Mouse (Mus musculus) thymus, adult 2 months (tissue): ENCODE results near the gene Lrp6. TPM values are rescaled to one million over a fixed set of nuclear protein-coding genes. Genes with fewer than 3 reads are reported as not detected.
A peak's percentile ranks its signal among the peaks of the same experiment; 100 is the strongest.

ENCODE experiments used
- DNase-seq: peaks from one replicate; pipeline ENCODE4 v3.0.0; 2021
- H3K27ac ChIP-seq: fragments of 200-500 bp; 2 replicates; pipeline ENCODE4 v1.5.1; 2012; ENCODE audit warnings: low read length, control low read depth; ENCODE audit not compliant: control insufficient read depth, insufficient read depth
- H3K27me3 ChIP-seq: fragments of 200-500 bp; 2 replicates; pipeline ENCODE4 v1.6.1; 2012; ENCODE audit warnings: mild to moderate bottlenecking, low read length, moderate library complexity, mixed read lengths; ENCODE audit not compliant: control insufficient read depth, insufficient read depth
- H3K36me3 ChIP-seq: fragments of 200-500 bp; 2 replicates; pipeline ENCODE4 v1.6.1; 2012; ENCODE audit warnings: mild to moderate bottlenecking, low read length, moderate library complexity; ENCODE audit not compliant: control insufficient read depth, insufficient read depth
- H3K4me1 ChIP-seq: fragments of 200-500 bp; replicated peaks from 2 replicates; pipeline ENCODE4 v1.6.1; 2012; ENCODE audit warnings: low read length; ENCODE audit not compliant: control insufficient read depth, insufficient read depth
- H3K4me3 ChIP-seq: fragments of 200-500 bp; 2 replicates; pipeline ENCODE4 v1.5.1; 2012; ENCODE audit warnings: mild to moderate bottlenecking, low read length, control low read depth, moderate library complexity; ENCODE audit not compliant: control insufficient read depth, insufficient read depth
- CTCF ChIP-seq: fragments of 200-500 bp; IDR thresholded peaks from 2 replicates; pipeline ENCODE4 v1.5.1; 2012; ENCODE audit warnings: mild to moderate bottlenecking, control low read depth, low read length, moderate library complexity, borderline replicate concordance; ENCODE audit not compliant: control insufficient read depth, poor library complexity, insufficient read depth; ENCODE audit errors: extremely low read depth
- POLR2A ChIP-seq: fragments of 200-500 bp; IDR thresholded peaks from 2 replicates; pipeline ENCODE4 v1.6.1; 2012; ENCODE audit warnings: mild to moderate bottlenecking, low read length, control low read depth, moderate library complexity; ENCODE audit not compliant: control insufficient read depth, poor library complexity, insufficient read depth; ENCODE audit errors: extremely low read depth
- WGBS: fragments of 180-500 bp; shearing (Covaris S2); methylation state at CpG from one replicate; pipeline ENCODE4 v1.1.7; 2018; 5-methylcytosine and 5-hydroxymethylcytosine counted together
- polyA plus RNA-seq: library from polyadenylated mRNA; depleted of rRNA; stranded (reverse); fragments of >200 nt; gene quantifications from 2 replicates; pipeline ENCODE4 v1.2.3, GENCODE M21; 2012

Gene Lrp6
- polyA plus RNA-seq, 1 experiment = 28.3 TPM

GRCm38 (mm10) chr6:134430161-134430799 is 136.5 kb downstream of the Lrp6 start:
- no peak overlapping the region for H3K27ac ChIP-seq
- no peaks in the 10 kb centered on the region for H3K4me1 ChIP-seq
- H3K36me3 ChIP-seq = no peaks in the 10 kb centered on the region
- H3K4me3 ChIP-seq = no peak overlapping the region
- DNase-seq = no peak
- 83% methylated on average over 9 of the region's 9 CpGs for WGBS
- H3K27me3 ChIP-seq = no peaks in the 10 kb centered on the region
- TF ChIP-seq CTCF (no peak), POLR2A (no peak)

- Histone ChIP-seq H3K27me3 (no peaks in the 10 kb centered on the region), H3K4me3 (no peak overlapping the region), H3K36me3 (no peaks in the 10 kb centered on the region), H3K4me1 (no peaks in the 10 kb centered on the region), H3K27ac (no peak overlapping the region)
- TF ChIP-seq CTCF (no peak), POLR2A (no peak)
- DNase-seq = no peak
- WGBS = 94% methylated on average over 5 of the region's 5 CpGs
Observed at GRCm38 (mm10) chr6:134428455-134428854, 138.3 kb downstream of the Lrp6 start.

GRCm38 (mm10) chr6:134427165-134427564 is 139.6 kb downstream of the Lrp6 start:
- no peaks in the 10 kb centered on the region for H3K4me1 ChIP-seq
- no peak for DNase-seq
- H3K27ac ChIP-seq = no peak overlapping the region
- no peaks in the 10 kb centered on the region for H3K36me3 ChIP-seq
- no peaks in the 10 kb centered on the region for H3K27me3 ChIP-seq
- H3K4me3 ChIP-seq = no peak overlapping the region
- 95% methylated on average over 3 of the region's 3 CpGs for WGBS
- TF ChIP-seq CTCF (no peak), POLR2A (no peak)

- peak; percentile 51 for DNase-seq
- no peaks in the 10 kb centered on the region for H3K4me1 ChIP-seq
- H3K4me3 ChIP-seq = no peak overlapping the region
- 76% methylated on average over 11 of the region's 11 CpGs for WGBS
- no peak overlapping the region for H3K27ac ChIP-seq
- no peaks in the 10 kb centered on the region for H3K36me3 ChIP-seq
- H3K27me3 ChIP-seq = no peaks in the 10 kb centered on the region
- TF ChIP-seq CTCF (peak; percentile 31; the same call in 1 of the 2 replicates), POLR2A (no peak)
Observed at GRCm38 (mm10) chr6:134425216-134425717, 141.5 kb downstream of the Lrp6 start.

- H3K27ac ChIP-seq = no peak overlapping the region
- DNase-seq = no peak
- TF ChIP-seq CTCF (no peak), POLR2A (no peak)
- H3K36me3 ChIP-seq = no peaks in the 10 kb centered on the region
- no peak overlapping the region for H3K4me3 ChIP-seq
- WGBS = 92% methylated on average over 6 of the region's 6 CpGs
- H3K4me1 ChIP-seq = no peaks in the 10 kb centered on the region
- H3K27me3 ChIP-seq = no peaks in the 10 kb centered on the region
Observed at GRCm38 (mm10) chr6:134421921-134422320, 144.8 kb downstream of the Lrp6 start.

- WGBS = 90% methylated on average over 8 of the region's 8 CpGs
- no peak for TF ChIP-seq CTCF
- TF ChIP-seq POLR2A = no peak
- Histone ChIP-seq H3K27me3 (no peaks in the 10 kb centered on the region), H3K4me3 (no peak overlapping the region), H3K4me1 (peaks cover 4% of the 10 kb centered on the region; the same call in 1 of the 2 replicates), H3K36me3 (no peaks in the 10 kb centered on the region), H3K27ac (no peak overlapping the region)
- no peak for DNase-seq
Observed at GRCm38 (mm10) chr6:134420375-134420774, 146.4 kb downstream of the Lrp6 start.
